Mouse (Mus musculus) spleen, postnatal 14 days (tissue): ENCODE data around the gene Ptpn7.
A peak's percentile ranks its signal among the peaks of the same experiment; 100 is the strongest.
"Not testable (repeated sequence)": the region's sequence is repeated elsewhere in the genome, so short reads cannot be mapped to it uniquely, and the experiment has no call there.

Experiments used
- DNase-seq, 2 experiments: peaks; one replicate each; pipeline ENCODE4 v3.0.0; 2021 to 2022; ENCODE audit warnings: low spot score in 2 of 2

Ptpn7 gene

GRCm38 (mm10) chr1:135132473-135132872, at the start of gene Ptpn7:
Ptpn7 (plus strand) TSS chr1:135132700.
- DNase-seq = peak; percentile 81 to 89

DNA sequence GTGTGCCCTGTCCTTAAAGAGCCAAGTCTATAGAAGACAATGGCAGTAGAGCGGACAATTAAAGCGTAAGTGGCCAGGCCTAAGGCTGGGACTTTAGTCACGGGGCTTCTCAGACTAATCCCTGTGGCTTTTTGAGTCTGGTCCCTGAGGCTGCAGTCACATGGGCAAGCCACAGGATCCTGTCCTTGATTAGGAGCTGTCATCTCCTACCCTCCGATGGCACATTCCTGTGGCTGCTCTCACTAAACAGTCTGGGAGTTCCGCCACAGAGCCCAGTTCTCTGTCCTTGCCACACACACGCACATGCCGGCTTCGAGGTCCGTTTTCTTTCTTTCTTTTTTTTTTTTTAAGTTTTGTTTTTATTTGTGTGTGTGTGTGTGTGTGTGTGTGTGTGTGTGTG, 49.0 kb upstream of the Ptpn7 start:
- no peak for DNase-seq

DNA sequence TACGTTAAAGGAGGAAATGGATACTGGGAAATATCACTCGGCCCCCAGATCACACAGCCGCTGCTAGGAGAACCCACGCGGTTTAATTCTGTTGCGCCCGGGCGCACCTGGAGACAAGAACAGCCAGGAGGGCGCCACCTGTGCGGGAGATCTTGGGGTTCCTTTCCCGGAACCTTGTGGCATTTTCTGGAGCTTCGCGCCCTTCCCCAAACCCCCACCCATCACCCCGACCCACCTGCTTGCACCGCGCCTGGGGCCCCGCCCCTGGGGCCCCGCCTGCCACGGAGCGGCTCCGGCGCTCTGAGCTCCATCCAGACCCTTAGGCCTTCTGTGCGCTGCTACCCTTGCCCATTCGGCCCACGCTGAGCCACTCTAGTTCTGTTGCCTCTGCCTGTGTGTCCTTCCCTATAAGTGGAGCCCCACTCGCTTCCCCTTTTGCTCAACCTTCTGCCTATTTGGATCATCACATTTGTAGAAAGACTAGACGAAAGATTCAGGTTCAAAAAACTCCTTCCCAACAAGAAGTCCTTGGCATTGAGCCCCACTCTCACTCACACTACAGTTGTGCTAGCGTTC, 47.1 kb upstream of the Ptpn7 start:
- DNase-seq = no peak

DNA sequence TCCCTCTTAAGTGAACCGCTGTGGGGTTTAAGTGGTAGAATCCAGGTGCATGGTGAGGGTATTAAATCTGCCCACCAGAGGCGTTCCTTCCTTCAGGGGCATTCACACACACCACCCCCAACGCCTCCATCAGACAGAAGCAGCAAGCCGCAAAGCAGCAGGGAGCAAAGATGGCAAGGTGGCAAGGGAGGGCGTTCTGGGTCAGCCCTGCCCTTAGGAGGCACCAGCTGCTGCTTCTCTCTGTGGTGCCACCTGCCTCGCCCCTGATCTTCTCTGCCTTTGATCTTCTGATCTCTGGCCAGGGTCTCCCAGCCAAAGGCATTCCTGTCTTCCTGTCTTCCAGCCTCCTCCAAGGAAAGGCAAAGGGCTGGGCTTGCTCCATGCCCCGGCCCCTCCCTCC, 46.5 kb upstream of the Ptpn7 start:
- no peak for DNase-seq

DNA sequence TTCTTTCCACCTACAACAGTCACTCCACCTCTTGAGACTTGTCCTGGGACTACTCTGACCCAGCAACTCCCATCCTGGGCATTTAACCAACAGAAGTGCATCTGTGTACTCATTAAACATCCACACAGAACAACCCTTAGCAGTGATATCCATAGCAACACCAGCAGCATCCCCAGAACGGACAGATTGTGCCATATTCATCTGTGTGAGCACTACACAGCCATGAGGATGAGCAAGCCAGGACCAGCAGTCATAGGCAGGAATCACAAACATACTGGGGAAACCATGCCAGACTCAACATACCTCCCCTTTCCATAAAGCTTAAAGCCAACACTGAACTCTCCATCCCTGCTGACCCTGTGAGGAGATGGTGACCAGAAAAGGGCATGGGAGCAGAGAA, 45.1 kb upstream of the Ptpn7 start:
- DNase-seq = no peak

- no peak for DNase-seq
Measured at GRCm38 (mm10) chr1:135089626-135090025, 42.9 kb upstream of the Ptpn7 start.

GRCm38 (mm10) chr1:135090914-135091313, 41.6 kb upstream of the Ptpn7 start:
- DNase-seq = no peak

- peak in 1 of 2 experiments; percentile 33 for DNase-seq
Measured at GRCm38 (mm10) chr1:135094723-135095122, 37.8 kb upstream of the Ptpn7 start.

DNA sequence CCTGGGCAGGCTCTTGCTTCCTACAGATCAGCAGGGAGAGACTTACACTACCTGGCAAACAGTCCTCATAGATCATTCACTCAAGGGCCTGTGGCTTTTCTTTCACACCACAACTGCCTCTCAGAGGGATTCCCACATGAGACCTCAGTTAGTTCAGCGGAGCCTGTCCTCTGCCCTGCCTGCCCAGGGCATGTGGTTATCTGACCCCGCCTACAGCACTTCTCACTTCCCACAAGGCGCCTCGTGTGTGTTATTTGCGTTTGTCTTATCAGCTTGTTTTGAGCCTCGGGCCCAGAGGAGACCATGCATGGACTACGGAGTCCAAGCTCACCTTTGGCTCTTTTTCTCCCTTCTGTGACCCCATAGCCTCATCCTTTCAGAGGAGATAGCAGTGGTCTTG, 37.3 kb upstream of the Ptpn7 start:
- peak in 1 of 2 experiments; percentile 32 for DNase-seq

DNA sequence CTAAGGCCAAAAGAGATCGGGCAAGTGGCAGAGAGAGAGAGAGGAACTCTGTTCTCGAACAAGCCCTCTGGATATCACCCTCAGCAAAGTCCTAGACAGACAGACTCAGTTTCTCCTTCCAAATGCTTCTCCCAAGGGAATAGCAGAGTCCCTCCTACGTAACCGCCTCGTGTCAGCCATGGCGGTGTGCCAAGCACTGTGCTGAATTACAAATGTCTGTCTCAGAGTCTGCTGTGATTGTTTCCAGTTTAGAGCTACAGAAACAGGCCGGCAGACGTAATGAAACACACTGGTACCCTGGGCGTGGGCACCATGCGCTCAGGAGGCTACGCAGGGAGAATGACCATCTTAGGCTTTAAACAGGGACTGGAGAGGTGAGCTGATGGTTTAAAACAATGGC, 36.2 kb upstream of the Ptpn7 start:
- no peak for DNase-seq

- DNase-seq = no peak
Measured at GRCm38 (mm10) chr1:135097441-135097840, 35.1 kb upstream of the Ptpn7 start.

GRCm38 (mm10) chr1:135098441-135098840, 34.1 kb upstream of the Ptpn7 start:
- DNase-seq = no peak

DNA sequence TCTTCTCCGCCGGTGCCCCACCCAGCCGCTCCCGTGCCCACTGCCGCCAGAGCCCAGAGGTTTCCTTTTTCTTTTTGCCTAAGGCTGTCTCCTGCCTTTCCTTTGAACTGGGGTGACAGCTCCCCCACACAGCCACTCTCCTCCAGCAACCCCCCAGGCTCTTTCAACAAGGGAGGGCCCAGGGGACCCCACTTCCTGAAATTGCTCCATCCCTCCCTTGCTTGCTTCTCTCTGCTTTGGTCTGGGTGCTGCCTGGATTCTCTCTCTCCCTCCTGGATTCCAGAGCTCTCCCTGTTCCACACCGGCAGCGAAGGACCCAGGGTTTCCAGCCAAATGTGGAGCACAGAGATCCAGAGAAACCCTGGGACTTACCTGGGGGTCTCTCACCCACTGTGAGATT, 32.1 kb upstream of the Ptpn7 start:
- DNase-seq = no peak

GRCm38 (mm10) chr1:135105124-135105523, 27.4 kb upstream of the Ptpn7 start, which contains the start of gene Lgr6:
Lgr6 (minus strand) TSS chr1:135105276.
- no peak for DNase-seq

DNA sequence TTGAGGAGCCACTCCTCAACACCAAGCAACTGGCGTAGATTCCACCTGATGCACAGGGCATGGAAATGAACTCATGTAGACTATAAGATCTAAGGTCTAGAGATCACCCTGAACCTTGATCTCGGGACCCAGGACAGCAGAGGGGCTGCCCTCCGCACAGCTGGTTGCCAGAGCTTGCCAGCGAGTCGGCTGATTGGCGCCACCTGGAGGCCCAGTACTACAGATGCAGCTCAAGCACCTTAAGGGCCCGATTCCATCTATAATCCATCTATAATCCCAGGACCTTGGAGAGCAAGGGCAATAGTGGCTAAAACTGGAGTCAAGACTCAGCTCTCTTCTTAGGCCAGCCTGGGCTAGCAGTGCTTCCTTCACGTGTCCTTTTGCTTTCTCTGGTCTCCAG, 26.5 kb upstream of the Ptpn7 start:
- peak; percentile 38 to 67 for DNase-seq

GRCm38 (mm10) chr1:135108611-135109010, 23.9 kb upstream of the Ptpn7 start:
- DNase-seq = peak in 1 of 2 experiments; percentile 34

DNA sequence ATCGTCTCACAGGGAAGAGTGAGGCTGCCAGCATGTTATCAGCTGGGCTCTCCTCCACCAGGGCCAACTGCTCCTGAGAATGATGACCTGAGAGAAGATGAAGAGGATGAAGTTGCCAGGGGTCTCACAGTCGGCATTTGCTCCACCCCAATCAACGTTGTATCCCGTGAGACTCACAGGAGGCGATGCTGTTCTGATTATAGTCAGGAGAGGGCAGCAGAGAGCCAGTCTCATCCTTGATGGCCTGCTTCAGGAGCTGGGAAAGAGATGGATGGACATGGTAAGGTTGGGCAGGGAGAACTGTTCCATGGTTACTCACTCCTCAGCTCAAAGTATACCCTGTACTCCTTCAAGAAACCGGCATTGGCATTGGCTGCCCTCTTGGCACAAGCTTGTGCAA, 22.4 kb upstream of the Ptpn7 start:
- DNase-seq = peak in 1 of 2 experiments; percentile 56

- not testable (repeated sequence) for DNase-seq
Measured at GRCm38 (mm10) chr1:135111271-135111670, 21.2 kb upstream of the Ptpn7 start.

DNA sequence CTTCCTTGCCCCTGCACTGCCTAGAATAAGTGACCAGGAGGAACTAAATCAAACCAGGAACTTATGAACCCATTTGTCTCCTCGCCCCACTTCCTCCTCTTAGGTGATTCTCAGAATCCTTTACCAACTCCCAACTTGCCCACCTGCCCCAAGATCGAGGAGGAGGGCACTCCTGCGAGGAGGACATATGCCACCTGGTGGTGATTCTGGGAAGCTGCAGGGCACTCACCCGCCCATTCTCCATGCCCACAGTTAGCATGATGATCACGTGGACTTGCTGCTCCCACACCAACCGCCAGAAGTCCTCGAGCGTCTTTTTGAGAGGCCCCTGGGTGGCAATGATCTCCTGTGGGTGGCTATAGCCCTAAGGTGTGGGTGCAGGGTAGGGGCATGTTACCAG, 19.8 kb upstream of the Ptpn7 start:
- peak in 1 of 2 experiments; percentile 40 for DNase-seq

DNA sequence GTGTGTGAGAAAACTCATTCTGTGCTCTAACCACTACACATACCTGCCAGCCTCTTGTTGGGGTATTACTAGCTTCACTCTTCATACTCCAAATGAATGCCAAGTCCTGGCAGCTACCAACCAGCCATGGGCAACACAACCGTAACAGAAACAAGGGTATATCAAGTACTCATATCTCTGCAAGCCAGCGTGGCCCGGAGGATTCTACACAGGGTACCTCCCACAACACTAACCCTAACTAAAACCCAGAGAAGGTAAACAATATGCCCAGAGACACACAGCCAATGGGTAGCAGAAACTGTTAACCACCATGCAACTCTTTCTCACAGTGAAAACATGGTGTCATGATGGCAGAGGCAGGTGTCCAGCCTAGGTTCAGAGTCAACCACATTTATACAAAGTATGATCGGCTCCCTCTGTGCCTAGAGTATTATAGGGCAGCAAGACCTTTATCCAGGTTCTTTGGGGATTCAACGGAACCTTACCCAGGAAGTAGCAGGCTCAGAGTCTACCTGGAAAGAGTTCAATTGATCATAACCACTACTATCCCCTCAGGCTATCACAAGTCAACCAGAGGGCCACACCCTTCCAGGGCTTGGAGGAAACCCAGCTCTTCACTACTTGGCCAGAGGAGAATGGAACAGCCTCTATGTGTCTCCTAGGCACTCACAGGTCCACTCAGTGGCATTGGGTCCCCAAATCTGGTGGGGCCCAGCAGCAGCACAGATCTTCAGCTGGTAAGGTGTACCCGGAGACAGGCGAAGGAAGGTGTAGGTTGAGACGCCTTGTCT, 7.7 kb upstream of the Ptpn7 start:
- DNase-seq = no peak

GRCm38 (mm10) chr1:135125990-135126389, 6.5 kb upstream of the Ptpn7 start:
- DNase-seq = no peak

DNA sequence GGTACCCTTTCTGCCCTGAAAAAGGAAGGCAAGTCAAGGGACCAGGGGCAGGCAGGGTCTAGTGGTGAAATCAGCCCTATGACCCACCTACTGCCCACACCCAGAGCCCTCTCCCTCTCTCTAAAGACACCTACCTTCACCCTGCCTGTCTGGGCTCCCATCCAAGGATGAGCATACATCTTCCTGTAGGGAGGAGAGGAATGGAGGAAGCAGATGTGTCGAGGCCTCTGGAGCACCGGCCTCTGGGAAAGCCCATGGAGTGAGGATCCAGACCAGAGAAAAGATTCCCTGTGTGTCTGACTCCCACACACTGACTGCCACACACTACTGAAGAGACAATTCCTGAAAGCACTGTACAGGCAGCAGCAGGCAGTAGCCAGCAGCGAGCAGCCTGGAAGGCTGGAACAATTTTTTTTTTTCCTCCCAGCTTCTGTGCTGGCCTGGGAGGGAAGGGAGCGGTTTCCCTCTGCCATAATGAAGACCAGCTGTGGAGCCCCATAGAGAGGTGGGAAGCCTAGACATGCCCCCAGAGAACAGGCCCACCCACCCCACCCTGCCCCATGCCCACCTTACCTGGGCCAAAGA, 6.0 kb upstream of the Ptpn7 start:
- no peak for DNase-seq

DNA sequence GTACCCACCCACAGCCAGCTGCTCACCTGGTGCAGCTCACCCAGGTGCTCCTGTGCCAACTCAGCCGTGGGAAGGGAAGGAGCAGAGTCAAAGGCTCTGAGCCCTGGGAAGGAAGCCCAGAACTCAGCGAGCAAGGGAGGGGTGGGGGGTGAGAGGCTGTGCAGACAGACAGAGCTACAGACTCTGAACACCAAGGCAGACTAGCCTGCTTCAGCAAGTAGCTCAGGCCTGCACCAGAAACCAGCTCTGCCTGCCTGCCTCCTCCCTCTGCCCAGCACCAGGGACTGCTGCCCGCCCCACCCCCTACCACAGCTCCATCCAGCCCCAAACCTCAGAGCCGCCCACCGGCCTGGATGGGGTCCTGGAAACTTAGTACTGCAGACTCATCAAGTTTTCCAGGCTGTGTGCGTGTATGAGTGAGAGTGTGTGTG, 4.5 kb upstream of the Ptpn7 start:
- DNase-seq = no peak
